Mouse (Mus musculus): ENCODE measurements at regions not wholly inside any gene's neighbourhood (a gene's known extent, or its start where the extent isn't known, plus 50 kb on each side); places are given as distances from the start of the nearest gene placed in this dataset.

DNA sequence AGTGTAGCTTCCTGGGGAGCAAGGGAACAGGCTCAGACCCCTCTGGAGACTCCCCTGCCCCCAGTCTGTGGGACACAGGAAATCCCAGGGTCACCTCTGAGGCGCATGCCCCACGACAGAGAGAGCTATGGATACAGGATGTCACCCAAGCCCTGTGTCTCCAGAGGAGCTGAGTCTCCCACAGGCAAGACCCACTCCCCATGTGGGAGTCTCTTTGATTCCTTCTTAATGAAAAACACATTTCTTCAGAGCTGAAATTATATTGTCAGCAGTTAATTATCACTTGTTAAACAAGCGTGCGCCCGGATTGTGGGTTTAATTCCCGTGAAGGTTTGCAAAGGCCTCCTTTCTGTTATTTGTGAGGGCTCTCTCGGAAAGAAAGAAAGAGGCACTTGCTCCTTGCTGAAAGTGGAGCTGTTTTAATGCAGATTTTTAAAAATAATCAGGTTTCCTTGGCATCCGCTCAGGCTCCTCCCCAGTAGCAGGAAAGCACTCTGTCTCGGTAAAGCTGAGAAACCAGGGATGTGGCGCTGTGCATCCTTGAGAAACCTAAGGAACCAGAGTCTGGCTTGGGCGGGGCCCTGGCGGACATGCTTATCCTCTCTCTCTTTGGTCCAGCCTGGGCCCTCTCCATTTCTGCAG lies 432.6 kb downstream of the Ptpru start:
- no peak for TF ChIP-seq GATA1 (IDR thresholded peaks at IDR 0.05; ENCODE audit: borderline replicate concordance, low read length)
- TF ChIP-seq FLI1 (IDR thresholded peaks at IDR 0.05; ENCODE audit: low read length): no peak

Data from megakaryocyte, embryonic 14.5 days (primary cell).